Mouse (Mus musculus) liver, embryonic 12.5 days (tissue): Measurements from ENCODE around the gene Rps5. TPM values are rescaled to one million over a fixed set of nuclear protein-coding genes. Genes with fewer than 3 reads are reported as not detected.
A peak's percentile ranks its signal among the peaks of the same experiment; 100 is the strongest.
"Not testable (repeated sequence)": the region's sequence is repeated elsewhere in the genome, so short reads cannot be mapped to it uniquely, and the experiment has no call there.

ENCODE experiments used
- ATAC-seq: fragments of 200-750 bp; cut with Nextera tagmentation; 2 replicates; pipeline ENCODE4 v1.8.0; 2017; ENCODE audit warnings: moderate number of reproducible peaks, mild to moderate bottlenecking, moderate library complexity
- H3K27ac ChIP-seq: fragments of 300-500 bp; sonication (generic); 2 replicates; pipeline ENCODE4 v1.5.1; 2016; ENCODE audit warnings: mild to moderate bottlenecking
- H3K27me3 ChIP-seq: fragments of 300-500 bp; sonication (generic); replicated peaks from 2 replicates; pipeline ENCODE4 v1.6.1; 2016; ENCODE audit warnings: mild to moderate bottlenecking, moderate library complexity
- H3K36me3 ChIP-seq: fragments of 300-500 bp; sonication (generic); 2 replicates; pipeline ENCODE4 v1.6.1; 2016; ENCODE audit warnings: mild to moderate bottlenecking, moderate library complexity
- H3K4me1 ChIP-seq: fragments of 300-500 bp; sonication (generic); 2 replicates; pipeline ENCODE4 v1.6.1; 2016
- H3K4me2 ChIP-seq: fragments of 300-500 bp; sonication (generic); 2 replicates; pipeline ENCODE4 v1.6.1; 2016; ENCODE audit warnings: mild to moderate bottlenecking, moderate library complexity
- H3K4me3 ChIP-seq: fragments of 300-500 bp; sonication (generic); 2 replicates; pipeline ENCODE4 v1.5.1; 2016; ENCODE audit warnings: mild to moderate bottlenecking, moderate library complexity
- H3K9ac ChIP-seq: fragments of 300-500 bp; sonication (generic); 2 replicates; pipeline ENCODE4 v1.6.1; 2016; ENCODE audit warnings: mild to moderate bottlenecking, moderate library complexity
- H3K9me3 ChIP-seq: fragments of 300-500 bp; sonication (generic); replicated peaks from 2 replicates; pipeline ENCODE4 v1.6.1; 2016; ENCODE audit warnings: mild to moderate bottlenecking, moderate library complexity
- WGBS: fragments of 180-500 bp; shearing (Covaris S2); methylation state at CpG from one replicate; pipeline ENCODE4 v1.1.7; 2016; ENCODE audit not compliant: insufficient replicate concordance; 5-methylcytosine and 5-hydroxymethylcytosine counted together
- polyA plus RNA-seq: library from polyadenylated mRNA; unstranded; fragments of >200 nt; fragmentation: Nextera tagmentation; extraction: Ambion mirVana; gene quantifications from 2 replicates; pipeline ENCODE4 v1.2.1, GENCODE M21; 2016

Gene Rps5
- 813 and 821 TPM in 2 replicates for polyA plus RNA-seq

GRCm38 (mm10) chr7:12921705-12922465 is at the start of gene Rps5:
Rps5 (plus strand) TSS chr7:12922290.
- Histone ChIP-seq H3K9ac (peak within 1 kb of the TSS; percentile 87), H3K4me2 (peak within 1 kb of the TSS; percentile 88), H3K4me1 (peaks cover 44% of the 10 kb centered on the region), H3K27me3 (no peaks in the 10 kb centered on the region), H3K36me3 (peaks cover 41% of the 10 kb centered on the region), H3K4me3 (peak within 1 kb of the TSS; percentile 84), H3K9me3 (no peaks in the 10 kb centered on the region), H3K27ac (peak within 1 kb of the TSS; percentile 91)
- under 1% methylated on average over 55 of the region's 55 CpGs for WGBS
- ATAC-seq: peak; percentile 97

GRCm38 (mm10) chr7:12874301-12874700 is 47.8 kb upstream of the Rps5 start:
- no peaks in the 10 kb centered on the region for H3K9me3 ChIP-seq
- H3K27me3 ChIP-seq: no peaks in the 10 kb centered on the region; the same call in 1 of the 2 replicates
- no peak overlapping the region for H3K4me2 ChIP-seq
- no peak overlapping the region for H3K9ac ChIP-seq
- H3K4me3 ChIP-seq: no peak overlapping the region
- no peaks in the 10 kb centered on the region for H3K4me1 ChIP-seq
- no peak overlapping the region for H3K27ac ChIP-seq
- no peaks in the 10 kb centered on the region for H3K36me3 ChIP-seq
- no peak for ATAC-seq
- 10% methylated on average over 3 of the region's 3 CpGs for WGBS

- Histone ChIP-seq H3K9ac (no peak overlapping the region), H3K27me3 (no peaks in the 10 kb centered on the region), H3K36me3 (no peaks in the 10 kb centered on the region; the same call in 1 of the 2 replicates), H3K27ac (no peak overlapping the region), H3K4me1 (peaks cover 19% of the 10 kb centered on the region), H3K4me2 (no peak overlapping the region), H3K4me3 (no peak overlapping the region), H3K9me3 (no peaks in the 10 kb centered on the region)
- ATAC-seq: no peak
Measured at GRCm38 (mm10) chr7:12880036-12880435, 42.1 kb upstream of the Rps5 start.

GRCm38 (mm10) chr7:12880497-12880896 is 41.6 kb upstream of the Rps5 start:
- Histone ChIP-seq H3K9ac (peak overlapping the region; percentile 68; the same call in 1 of the 2 replicates), H3K4me2 (peak overlapping the region; percentile 87), H3K4me3 (peak overlapping the region; percentile 68), H3K4me1 (peaks cover 19% of the 10 kb centered on the region)
- H3K27ac ChIP-seq, H3K9me3 ChIP-seq, ATAC-seq, H3K27me3 ChIP-seq, H3K36me3 ChIP-seq: not testable (repeated sequence)
- WGBS: 33% methylated on average over 8 of the region's 8 CpGs

GRCm38 (mm10) chr7:12880911-12881660 is 41.0 kb upstream of the Rps5 start, which contains the start of gene Zfp128:
Zfp128 (plus strand) TSS chr7:12881177.
- Histone ChIP-seq H3K27me3 (no peaks in the 10 kb centered on the region), H3K27ac (peak within 1 kb of the TSS; percentile 48; the same call in 1 of the 2 replicates)

GRCm38 (mm10) chr7:12886563-12887266 is 35.4 kb upstream of the Rps5 start:
- 80% methylated on average over 12 of the region's 12 CpGs for WGBS
- no peak overlapping the region for H3K4me2 ChIP-seq
- H3K4me3 ChIP-seq: no peak overlapping the region
- H3K4me1 ChIP-seq: peaks cover 10% of the 10 kb centered on the region
- no peak overlapping the region for H3K27ac ChIP-seq
- peaks cover 52% of the 10 kb centered on the region for H3K36me3 ChIP-seq
- ATAC-seq: no peak
- H3K9ac ChIP-seq: no peak overlapping the region
- H3K9me3 ChIP-seq: no peaks in the 10 kb centered on the region
- H3K27me3 ChIP-seq: no peaks in the 10 kb centered on the region

More at GRCm38 (mm10) chr7:12880911-12881660, 41.0 kb upstream of the Rps5 start, which contains the start of gene Zfp128:
- Histone ChIP-seq H3K4me1 (peaks cover 19% of the 10 kb centered on the region), H3K9me3 (no peaks in the 10 kb centered on the region), H3K9ac (peak within 1 kb of the TSS; percentile 68), H3K4me2 (peak within 1 kb of the TSS; percentile 87), H3K36me3 (peaks cover 8% of the 10 kb centered on the region), H3K4me3 (peak within 1 kb of the TSS; percentile 68)
- WGBS: 1% methylated on average over 35 of the region's 35 CpGs
- ATAC-seq: peak; percentile 100

GRCm38 (mm10) chr7:12887585-12887984 is 34.5 kb upstream of the Rps5 start:
- Histone ChIP-seq H3K4me3 (no peak overlapping the region), H3K36me3 (peaks cover 52% of the 10 kb centered on the region), H3K27ac (no peak overlapping the region), H3K4me2 (no peak overlapping the region), H3K9me3 (no peaks in the 10 kb centered on the region), H3K27me3 (no peaks in the 10 kb centered on the region), H3K9ac (no peak overlapping the region), H3K4me1 (0 out of 2 replicates have a peak, but pooled peaks cover under 1% of the 10 kb centered on the region)
- WGBS: 75% methylated on average over 5 of the region's 5 CpGs
- no peak for ATAC-seq

- no peaks in the 10 kb centered on the region for H3K4me1 ChIP-seq
- 83% methylated on average over 14 of the region's 14 CpGs for WGBS
Measured at GRCm38 (mm10) chr7:12890928-12891327, 31.2 kb upstream of the Rps5 start.

GRCm38 (mm10) chr7:12891334-12891733 is 30.8 kb upstream of the Rps5 start:
- Histone ChIP-seq H3K27me3 (no peaks in the 10 kb centered on the region), H3K4me3 (no peak overlapping the region), H3K27ac (no peak overlapping the region), H3K4me1 (no peaks in the 10 kb centered on the region), H3K9me3 (no peaks in the 10 kb centered on the region), H3K4me2 (no peak overlapping the region), H3K36me3 (peaks cover 42% of the 10 kb centered on the region), H3K9ac (no peak overlapping the region)
- 35% methylated on average over 1 of the region's 1 CpGs for WGBS
- no peak for ATAC-seq

More at GRCm38 (mm10) chr7:12890928-12891327, 31.2 kb upstream of the Rps5 start:
- no peak for ATAC-seq
- H3K4me3 ChIP-seq: no peak overlapping the region
- no peaks in the 10 kb centered on the region for H3K27me3 ChIP-seq
- H3K36me3 ChIP-seq: peaks cover 45% of the 10 kb centered on the region
- no peak overlapping the region for H3K27ac ChIP-seq
- H3K4me2 ChIP-seq: no peak overlapping the region
- no peak overlapping the region for H3K9ac ChIP-seq
- H3K9me3 ChIP-seq: no peaks in the 10 kb centered on the region

- Histone ChIP-seq H3K4me1 (peaks cover 14% of the 10 kb centered on the region), H3K36me3 (peaks cover 12% of the 10 kb centered on the region), H3K9me3 (no peaks in the 10 kb centered on the region), H3K9ac (peak within 1 kb of the TSS; percentile 73), H3K27me3 (no peaks in the 10 kb centered on the region), H3K4me3 (peak within 1 kb of the TSS; percentile 68), H3K4me2 (peak within 1 kb of the TSS; percentile 69), H3K27ac (peak within 1 kb of the TSS; percentile 45; the same call in 1 of the 2 replicates)
- WGBS: 3% methylated on average over 36 of the region's 36 CpGs
- ATAC-seq: peak; percentile 98
Measured at GRCm38 (mm10) chr7:12897655-12898410, 24.3 kb upstream of the Rps5 start, which contains the start of gene Zscan22. Zscan22 (plus strand) TSS chr7:12897815.

- 47% methylated on average over 5 of the region's 5 CpGs for WGBS
- H3K27me3 ChIP-seq: no peaks in the 10 kb centered on the region
- H3K27ac ChIP-seq: no peak overlapping the region
- H3K9me3 ChIP-seq: no peaks in the 10 kb centered on the region
- H3K9ac ChIP-seq: no peak overlapping the region
- peaks cover 30% of the 10 kb centered on the region for H3K4me1 ChIP-seq
- H3K36me3 ChIP-seq: peaks cover 49% of the 10 kb centered on the region
- no peak for ATAC-seq
- no peak overlapping the region for H3K4me2 ChIP-seq
- no peak overlapping the region for H3K4me3 ChIP-seq
Measured at GRCm38 (mm10) chr7:12901517-12901916, 20.6 kb upstream of the Rps5 start.
